Mouse (Mus musculus): ENCODE measurements around the gene Cd84. TPM values are rescaled to one million over a fixed set of nuclear protein-coding genes. Genes with fewer than 3 reads are reported as not detected.
"Not testable (repeated sequence)": the region's sequence is repeated elsewhere in the genome, so short reads cannot be mapped to it uniquely, and the experiment has no call there.

The Cd84 gene
- polyA plus RNA-seq, 1 experiment from 2014 or later = 1.2 TPM

GRCm38 (mm10) chr1:171886989-171887388 lies 47.5 kb downstream of the Cd84 start:
- no peaks in the 10 kb centered on the region for H3K4me1 ChIP-seq (ENCODE audit: control insufficient read depth, insufficient read depth, low read length)
- WGBS = 90% methylated on average over 1 of the region's 1 CpGs
- H3K9ac ChIP-seq (replicated peaks; ENCODE audit: low read length) = no peak overlapping the region
- DNase-seq (no peak), ATAC-seq (ENCODE audit: low FRiP score, low TSS enrichment) (no peak)
- no peak overlapping the region for H3K4me2 ChIP-seq (ENCODE audit: low read length)
- no peak overlapping the region for H3K4me3 ChIP-seq (replicated peaks; ENCODE audit: low read depth, low read length)
- H3K9me3 ChIP-seq (ENCODE audit: control insufficient read depth, low read length) = no peaks in the 10 kb centered on the region
- no peak overlapping the region for H3K27ac ChIP-seq (replicated peaks; ENCODE audit: low read depth, low read length)
- no peaks in the 10 kb centered on the region for H3K36me3 ChIP-seq (ENCODE audit: control insufficient read depth, insufficient read depth, low read length)
- no peaks in the 10 kb centered on the region for H3K27me3 ChIP-seq (ENCODE audit: control insufficient read depth, insufficient read depth, low read length)

GRCm38 (mm10) chr1:171895364-171895763 lies 55.9 kb downstream of the Cd84 start, which contains the start of gene Gm10521:
TSS of gene Gm10521 (plus strand) at chr1:171895664.
- H3K4me2 ChIP-seq (ENCODE audit: low read length); H3K9ac ChIP-seq (replicated peaks; ENCODE audit: low read length); H3K36me3 ChIP-seq (ENCODE audit: control insufficient read depth, insufficient read depth, low read length); H3K27ac ChIP-seq (replicated peaks; ENCODE audit: low read depth, low read length); H3K4me3 ChIP-seq (replicated peaks; ENCODE audit: low read depth, low read length); ATAC-seq (ENCODE audit: low FRiP score, low TSS enrichment); DNase-seq; H3K9me3 ChIP-seq (ENCODE audit: control insufficient read depth, low read length); H3K27me3 ChIP-seq (ENCODE audit: control insufficient read depth, insufficient read depth, low read length); H3K4me1 ChIP-seq (ENCODE audit: control insufficient read depth, insufficient read depth, low read length): not testable (repeated sequence)
- WGBS = 86% methylated on average over 5 of the region's 5 CpGs

- no peak overlapping the region for H3K4me3 ChIP-seq (replicated peaks; ENCODE audit: low read depth, low read length)
- no peaks in the 10 kb centered on the region for H3K27me3 ChIP-seq (ENCODE audit: control insufficient read depth, insufficient read depth, low read length)
- no peak overlapping the region for H3K9ac ChIP-seq (replicated peaks; ENCODE audit: low read length)
- no peaks in the 10 kb centered on the region for H3K4me1 ChIP-seq (ENCODE audit: control insufficient read depth, insufficient read depth, low read length)
- ATAC-seq (ENCODE audit: low FRiP score, low TSS enrichment) (no peak), DNase-seq (no peak)
- no peak overlapping the region for H3K27ac ChIP-seq (replicated peaks; ENCODE audit: low read depth, low read length)
- no peak overlapping the region for H3K4me2 ChIP-seq (ENCODE audit: low read length)
- WGBS = 77% methylated on average over 1 of the region's 1 CpGs
- no peaks in the 10 kb centered on the region for H3K36me3 ChIP-seq (ENCODE audit: control insufficient read depth, insufficient read depth, low read length)
- H3K9me3 ChIP-seq (ENCODE audit: control insufficient read depth, low read length) = no peaks in the 10 kb centered on the region
These were observed 64.5 kb downstream of the Cd84 start for GRCm38 (mm10) chr1:171904011-171904410.

GRCm38 (mm10) chr1:171915638-171916458 lies 76.4 kb downstream of the Cd84 start:
- Histone ChIP-seq H3K4me2 (ENCODE audit: low read length) (no peak overlapping the region), H3K9ac (replicated peaks; ENCODE audit: low read length) (no peak overlapping the region), H3K4me1 (ENCODE audit: control insufficient read depth, insufficient read depth, low read length) (no peaks in the 10 kb centered on the region), H3K9me3 (ENCODE audit: control insufficient read depth, low read length) (no peaks in the 10 kb centered on the region), H3K27ac (replicated peaks; ENCODE audit: low read depth, low read length) (no peak overlapping the region), H3K36me3 (ENCODE audit: control insufficient read depth, insufficient read depth, low read length) (no peaks in the 10 kb centered on the region), H3K27me3 (ENCODE audit: control insufficient read depth, insufficient read depth, low read length) (no peaks in the 10 kb centered on the region), H3K4me3 (replicated peaks; ENCODE audit: low read depth, low read length) (no peak overlapping the region)
- 71% methylated on average over 13 of the region's 13 CpGs for WGBS
- DNase-seq (no peak), ATAC-seq (ENCODE audit: low FRiP score, low TSS enrichment) (no peak)

GRCm38 (mm10) chr1:171917305-171918039 lies 78.0 kb downstream of the Cd84 start, which contains the start of gene Slamf6:
TSS of gene Slamf6 (plus strand) at chr1:171917515.
- Histone ChIP-seq H3K4me1 (ENCODE audit: control insufficient read depth, insufficient read depth, low read length) (no peaks in the 10 kb centered on the region), H3K36me3 (ENCODE audit: control insufficient read depth, insufficient read depth, low read length) (no peaks in the 10 kb centered on the region), H3K9me3 (ENCODE audit: control insufficient read depth, low read length) (no peaks in the 10 kb centered on the region), H3K27me3 (ENCODE audit: control insufficient read depth, insufficient read depth, low read length) (no peaks in the 10 kb centered on the region), H3K4me3 (replicated peaks; ENCODE audit: low read depth, low read length) (no peak within 1 kb of the TSS), H3K9ac (replicated peaks; ENCODE audit: low read length) (no peak within 1 kb of the TSS), H3K27ac (replicated peaks; ENCODE audit: low read depth, low read length) (no peak within 1 kb of the TSS), H3K4me2 (ENCODE audit: low read length) (no peak within 1 kb of the TSS)
- DNase-seq (no peak), ATAC-seq (ENCODE audit: low FRiP score, low TSS enrichment) (no peak)
- WGBS = 83% methylated on average over 14 of the region's 14 CpGs

- no peak overlapping the region for H3K4me3 ChIP-seq (replicated peaks; ENCODE audit: low read depth, low read length)
- H3K36me3 ChIP-seq (ENCODE audit: control insufficient read depth, insufficient read depth, low read length) = no peaks in the 10 kb centered on the region
- no peak overlapping the region for H3K9ac ChIP-seq (replicated peaks; ENCODE audit: low read length)
- no peaks in the 10 kb centered on the region for H3K27me3 ChIP-seq (ENCODE audit: control insufficient read depth, insufficient read depth, low read length)
- no peak overlapping the region for H3K4me2 ChIP-seq (ENCODE audit: low read length)
- DNase-seq = no peak
- H3K27ac ChIP-seq (replicated peaks; ENCODE audit: low read depth, low read length) = no peak overlapping the region
- 88% methylated on average over 12 of the region's 12 CpGs for WGBS
- no peaks in the 10 kb centered on the region for H3K9me3 ChIP-seq (ENCODE audit: control insufficient read depth, low read length)
- no peak for ATAC-seq (ENCODE audit: low FRiP score, low TSS enrichment)
- H3K4me1 ChIP-seq (ENCODE audit: control insufficient read depth, insufficient read depth, low read length) = no peaks in the 10 kb centered on the region
These were observed 78.8 kb downstream of the Cd84 start for GRCm38 (mm10) chr1:171918136-171918920.

GRCm38 (mm10) chr1:171919193-171919592 lies 79.7 kb downstream of the Cd84 start:
- H3K27me3 ChIP-seq (ENCODE audit: control insufficient read depth, insufficient read depth, low read length) = no peaks in the 10 kb centered on the region
- no peaks in the 10 kb centered on the region for H3K9me3 ChIP-seq (ENCODE audit: control insufficient read depth, low read length)
- DNase-seq (no peak), ATAC-seq (ENCODE audit: low FRiP score, low TSS enrichment) (no peak)
- H3K36me3 ChIP-seq (ENCODE audit: control insufficient read depth, insufficient read depth, low read length) = no peaks in the 10 kb centered on the region
- 74% methylated on average over 5 of the region's 5 CpGs for WGBS
- H3K4me3 ChIP-seq (replicated peaks; ENCODE audit: low read depth, low read length) = no peak overlapping the region
- no peak overlapping the region for H3K4me2 ChIP-seq (ENCODE audit: low read length)
- H3K4me1 ChIP-seq (ENCODE audit: control insufficient read depth, insufficient read depth, low read length) = no peaks in the 10 kb centered on the region
- H3K9ac ChIP-seq (replicated peaks; ENCODE audit: low read length) = no peak overlapping the region
- H3K27ac ChIP-seq (replicated peaks; ENCODE audit: low read depth, low read length) = no peak overlapping the region

GRCm38 (mm10) chr1:171919901-171920510 lies 80.5 kb downstream of the Cd84 start:
- H3K27me3 ChIP-seq (ENCODE audit: control insufficient read depth, insufficient read depth, low read length) = no peaks in the 10 kb centered on the region
- no peak overlapping the region for H3K4me2 ChIP-seq (ENCODE audit: low read length)
- H3K4me1 ChIP-seq (ENCODE audit: control insufficient read depth, insufficient read depth, low read length) = no peaks in the 10 kb centered on the region
- no peaks in the 10 kb centered on the region for H3K9me3 ChIP-seq (ENCODE audit: control insufficient read depth, low read length)
- WGBS = 85% methylated on average over 6 of the region's 6 CpGs
- no peaks in the 10 kb centered on the region for H3K36me3 ChIP-seq (ENCODE audit: control insufficient read depth, insufficient read depth, low read length)
- DNase-seq = no peak
- H3K4me3 ChIP-seq (replicated peaks; ENCODE audit: low read depth, low read length) = no peak overlapping the region
- no peak overlapping the region for H3K27ac ChIP-seq (replicated peaks; ENCODE audit: low read depth, low read length)
- ATAC-seq (ENCODE audit: low FRiP score, low TSS enrichment) = no peak
- H3K9ac ChIP-seq (replicated peaks; ENCODE audit: low read length) = no peak overlapping the region
